Mouse (Mus musculus) stomach, embryonic 14.5 days (tissue): ENCODE measurements at regions not wholly inside any gene's neighbourhood (a gene's known extent, or its start where the extent isn't known, plus 50 kb on each side); places are given as distances from the start of the nearest gene placed in this dataset.
"Not testable (repeated sequence)": the region's sequence is repeated elsewhere in the genome, so short reads cannot be mapped to it uniquely, and the experiment has no call there.

ENCODE experiments used
- ATAC-seq: fragments of 200-750 bp; cut with Nextera tagmentation; 2 replicates; pipeline ENCODE4 v1.8.0; 2017; ENCODE audit warnings: low read depth, moderate TSS enrichment; ENCODE audit not compliant: insufficient number of reproducible peaks, insufficient read depth, low FRiP score
- H3K27ac ChIP-seq: fragments of 300-500 bp; sonication (generic); 2 replicates; pipeline ENCODE4 v1.5.1; 2014; ENCODE audit warnings: mild to moderate bottlenecking, low read length, moderate library complexity, mixed read lengths
- H3K27me3 ChIP-seq: fragments of 300-500 bp; sonication (generic); 2 replicates; pipeline ENCODE4 v1.6.1; 2014; ENCODE audit warnings: low read length, control low read depth, mixed read lengths; ENCODE audit not compliant: control insufficient read depth, insufficient read depth
- H3K36me3 ChIP-seq: fragments of 300-500 bp; sonication (generic); 2 replicates; pipeline ENCODE4 v1.6.1; 2014; ENCODE audit warnings: mild to moderate bottlenecking, control low read depth, low read length, moderate library complexity, mixed read lengths; ENCODE audit not compliant: control insufficient read depth, insufficient read depth
- H3K4me1 ChIP-seq: fragments of 300-500 bp; sonication (generic); 2 replicates; pipeline ENCODE4 v1.6.1; 2014; ENCODE audit warnings: low read length, control low read depth, mixed read lengths; ENCODE audit not compliant: control insufficient read depth, insufficient read depth
- H3K4me2 ChIP-seq: fragments of 300-500 bp; sonication (generic); replicated peaks from 2 replicates; pipeline ENCODE4 v1.6.1; 2014; ENCODE audit warnings: low read depth, low read length, control low read depth
- H3K4me3 ChIP-seq: fragments of 300-500 bp; sonication (generic); 2 replicates; pipeline ENCODE4 v1.5.1; 2014; ENCODE audit warnings: low read depth, low read length, control low read depth
- H3K9ac ChIP-seq: fragments of 300-500 bp; sonication (generic); replicated peaks from 2 replicates; pipeline ENCODE4 v1.6.1; 2014; ENCODE audit warnings: low read depth, mild to moderate bottlenecking, control low read depth, low read length, moderate library complexity, mixed read lengths
- H3K9me3 ChIP-seq: fragments of 300-500 bp; sonication (generic); 2 replicates; pipeline ENCODE4 v1.6.1; 2016; ENCODE audit warnings: low read depth, low read length, control low read depth; ENCODE audit not compliant: control insufficient read depth
- WGBS: fragments of 180-500 bp; shearing (Covaris S2); extraction: QIAGEN DNeasy Blood & Tissue Kit; methylation state at CpG from one replicate; pipeline ENCODE4 v1.1.7; 2014; 5-methylcytosine and 5-hydroxymethylcytosine counted together

DNA sequence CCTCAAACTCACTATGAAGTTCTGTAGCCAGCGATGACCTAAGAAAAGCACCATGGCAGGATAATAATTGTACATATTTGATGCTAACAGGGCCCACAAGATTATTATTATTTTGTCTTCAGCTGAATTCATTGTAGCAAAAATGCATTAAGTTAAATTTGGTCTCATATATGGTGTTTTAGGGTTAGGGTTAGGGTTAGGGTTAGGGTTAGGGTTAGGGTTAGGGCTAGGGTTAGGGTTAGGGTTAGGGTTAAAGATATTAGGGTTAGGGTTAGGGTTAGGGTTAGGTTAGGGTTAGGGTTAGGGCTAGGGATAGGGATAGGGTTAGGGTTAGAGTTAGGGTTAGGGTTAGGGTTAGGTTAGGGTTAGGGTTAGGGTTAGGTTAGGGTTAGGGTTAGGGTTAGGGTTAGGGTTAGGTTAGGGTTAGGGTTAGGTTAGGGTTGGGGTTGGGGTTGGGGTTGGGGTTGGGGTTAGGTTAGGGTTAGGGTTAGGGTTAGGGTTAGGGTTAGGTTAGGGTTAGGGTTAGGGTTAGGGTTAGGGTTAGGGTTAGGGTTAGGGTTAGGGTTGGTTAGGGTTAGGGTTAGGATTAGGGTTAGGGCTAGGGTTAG is 62.0 kb upstream of the Adgrl2 start:
- not testable (repeated sequence) for H3K9me3 ChIP-seq, H3K4me2 ChIP-seq, H3K27me3 ChIP-seq, H3K9ac ChIP-seq, H3K27ac ChIP-seq, H3K4me1 ChIP-seq, H3K36me3 ChIP-seq, H3K4me3 ChIP-seq
- peak; percentile 56; the same call in 1 of the 2 replicates for ATAC-seq
- 98% methylated on average over 1 of the region's 1 CpGs for WGBS

DNA sequence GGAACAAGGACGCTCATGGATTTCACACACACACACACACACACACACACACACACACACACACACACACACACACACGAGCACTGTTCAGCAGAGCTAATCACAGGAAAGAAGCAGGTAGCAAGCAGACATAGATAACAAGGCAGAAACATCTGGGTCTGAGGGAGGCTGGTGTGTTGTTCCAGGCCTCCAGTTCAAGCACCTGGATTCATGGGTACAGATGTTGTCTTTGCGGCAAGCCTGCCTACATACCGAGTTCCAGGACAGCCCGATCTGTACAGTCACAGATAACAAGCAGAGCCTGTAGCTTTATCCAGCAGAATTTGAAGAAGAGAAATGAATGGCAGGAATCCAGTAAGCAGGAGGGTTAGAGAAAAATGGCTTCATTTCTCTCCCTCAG is 55.0 kb upstream of the Adgrl2 start:
- Histone ChIP-seq H3K9ac (no peak overlapping the region), H3K27me3 (no peaks in the 10 kb centered on the region), H3K36me3 (no peaks in the 10 kb centered on the region), H3K4me3 (no peak overlapping the region), H3K9me3 (no peaks in the 10 kb centered on the region), H3K4me1 (no peaks in the 10 kb centered on the region), H3K27ac (no peak overlapping the region), H3K4me2 (no peak overlapping the region)
- 83% methylated on average over 5 of the region's 5 CpGs for WGBS
- ATAC-seq = no peak

- no peaks in the 10 kb centered on the region for H3K9me3 ChIP-seq
Measured at GRCm38 (mm10) chr3:149043901-149044300, 53.5 kb upstream of the Adgrl2 start.

GRCm38 (mm10) chr3:149042527-149042926 is 52.2 kb upstream of the Adgrl2 start:
- H3K27ac ChIP-seq = no peak overlapping the region
- H3K4me1 ChIP-seq = no peaks in the 10 kb centered on the region
- no peaks in the 10 kb centered on the region for H3K36me3 ChIP-seq
- WGBS = 44% methylated on average over 9 of the region's 9 CpGs
- no peak overlapping the region for H3K4me3 ChIP-seq
- H3K9ac ChIP-seq = no peak overlapping the region
- ATAC-seq = no peak
- no peaks in the 10 kb centered on the region for H3K27me3 ChIP-seq
- no peak overlapping the region for H3K4me2 ChIP-seq
- H3K9me3 ChIP-seq = no peaks in the 10 kb centered on the region

More at GRCm38 (mm10) chr3:149043901-149044300, 53.5 kb upstream of the Adgrl2 start:
- H3K4me1 ChIP-seq = no peaks in the 10 kb centered on the region
- H3K27ac ChIP-seq = no peak overlapping the region
- no peak overlapping the region for H3K9ac ChIP-seq
- ATAC-seq = no peak
- WGBS = 92% methylated on average over 4 of the region's 4 CpGs
- no peak overlapping the region for H3K4me3 ChIP-seq
- no peaks in the 10 kb centered on the region for H3K36me3 ChIP-seq
- no peak overlapping the region for H3K4me2 ChIP-seq
- H3K27me3 ChIP-seq = no peaks in the 10 kb centered on the region

DNA sequence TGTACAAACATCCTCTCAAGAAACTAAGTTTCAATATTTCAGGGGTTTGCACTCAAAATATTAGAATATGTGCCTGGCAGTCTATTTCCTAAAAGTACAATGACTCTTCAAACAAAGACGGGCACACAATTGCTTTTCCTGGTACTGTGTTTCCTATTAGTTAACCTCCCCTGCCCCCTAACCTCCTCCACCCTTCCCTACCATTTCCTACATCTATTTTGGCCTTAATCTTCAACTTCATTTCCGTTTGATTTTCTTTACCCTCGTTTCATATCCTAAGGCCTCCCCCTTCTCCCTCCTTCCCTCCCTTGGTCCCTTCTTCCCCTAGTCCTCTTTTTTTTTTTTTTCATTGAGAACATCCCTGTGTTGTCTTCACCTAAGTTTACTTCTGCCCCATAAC is 50.8 kb upstream of the Adgrl2 start:
- Histone ChIP-seq H3K9me3 (no peaks in the 10 kb centered on the region), H3K4me1 (no peaks in the 10 kb centered on the region), H3K9ac (no peak overlapping the region), H3K4me3 (no peak overlapping the region), H3K36me3 (no peaks in the 10 kb centered on the region), H3K27me3 (no peaks in the 10 kb centered on the region), H3K27ac (no peak overlapping the region), H3K4me2 (no peak overlapping the region)
- ATAC-seq = no peak
- 37% methylated on average over 3 of the region's 3 CpGs for WGBS
